Mouse (Mus musculus) frontal cortex, postnatal 25 days (tissue): ENCODE data around the gene Tagln3.

Source experiments
- DNase-seq, 2 experiments: peaks; one replicate each; pipeline ENCODE4 v3.0.0; 2022; ENCODE audit warnings: low spot score in 2 of 2

Tagln3 gene

DNA sequence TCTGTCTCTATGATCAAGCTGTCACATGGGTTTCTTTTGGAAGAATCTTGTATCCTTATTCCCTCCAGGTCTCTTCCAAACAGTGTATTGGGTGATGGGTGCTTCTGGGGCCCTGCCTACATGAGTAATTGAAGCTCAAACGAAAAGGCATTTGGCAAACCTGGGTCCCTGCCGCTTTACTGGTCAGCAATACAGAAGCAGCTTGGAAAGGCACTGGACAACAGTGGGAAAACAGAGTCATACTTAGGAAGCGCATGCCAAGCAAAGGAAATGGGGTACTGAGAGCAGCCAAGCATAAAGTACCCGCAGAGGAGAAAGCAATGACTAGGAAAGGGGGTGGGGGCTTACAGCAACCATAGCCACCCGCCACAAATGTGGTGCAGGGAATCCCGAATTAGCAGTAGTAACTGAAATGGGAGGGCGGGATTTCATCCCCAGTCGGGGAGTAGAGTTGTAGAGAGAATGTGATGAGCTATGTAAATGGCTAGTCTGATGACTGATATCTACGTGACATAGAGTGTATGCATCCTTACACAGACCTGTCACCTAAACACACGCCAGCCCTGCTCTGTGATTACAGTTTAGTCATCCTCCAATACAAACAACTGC lies 4.3 kb downstream of the Tagln3 start:
- no peak for DNase-seq

DNA sequence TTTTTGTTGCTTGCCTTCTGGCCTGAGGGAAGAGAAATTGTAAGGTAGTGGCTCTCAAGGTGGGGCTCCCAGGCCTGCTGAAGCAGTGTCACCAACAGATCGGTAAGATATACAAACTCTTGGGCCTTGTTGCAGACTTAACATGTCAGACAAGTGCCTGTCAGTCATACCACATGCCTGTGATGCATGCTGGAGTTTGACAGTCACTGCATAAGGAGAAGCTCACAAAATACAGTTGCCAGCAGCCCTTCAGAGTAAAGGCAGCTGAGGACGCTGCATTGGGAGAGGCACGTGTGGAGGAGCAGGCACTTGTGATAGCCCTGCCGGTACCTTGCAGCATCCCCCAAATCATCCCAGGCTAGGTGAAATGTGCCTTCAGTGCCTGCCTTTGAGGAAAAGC lies 6.1 kb downstream of the Tagln3 start:
- no peak for DNase-seq

DNA sequence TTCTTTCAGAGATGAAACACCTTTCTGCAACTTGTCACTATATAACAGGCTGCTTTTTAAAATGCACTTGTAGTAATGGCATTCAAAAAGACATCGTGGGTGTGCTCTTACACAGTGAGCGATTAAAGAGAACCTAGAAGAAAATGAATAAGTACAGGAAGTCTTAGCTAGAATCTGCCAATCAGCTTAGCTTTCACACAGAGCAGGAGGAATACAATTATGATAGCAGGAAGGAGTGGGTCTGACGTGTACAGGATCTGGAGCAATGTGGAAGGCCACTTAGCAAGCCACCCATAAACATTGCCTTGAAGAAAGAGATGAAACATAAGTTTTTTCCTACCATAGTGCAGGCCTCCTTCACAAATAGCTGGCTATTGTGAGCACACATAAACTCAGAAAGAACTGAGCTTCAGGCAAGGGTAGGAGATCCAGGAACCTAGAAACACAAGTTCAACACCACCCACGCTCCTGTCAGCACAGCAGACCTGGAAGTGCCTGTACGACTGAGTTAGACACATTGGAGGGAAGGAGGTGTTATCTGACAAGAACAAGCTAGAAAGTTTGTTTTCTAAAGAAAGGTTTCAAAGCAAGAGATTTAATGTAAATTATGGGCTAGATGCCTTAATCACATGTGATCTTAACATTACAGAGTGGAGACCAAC lies 9.8 kb downstream of the Tagln3 start:
- DNase-seq, result no peak

DNA sequence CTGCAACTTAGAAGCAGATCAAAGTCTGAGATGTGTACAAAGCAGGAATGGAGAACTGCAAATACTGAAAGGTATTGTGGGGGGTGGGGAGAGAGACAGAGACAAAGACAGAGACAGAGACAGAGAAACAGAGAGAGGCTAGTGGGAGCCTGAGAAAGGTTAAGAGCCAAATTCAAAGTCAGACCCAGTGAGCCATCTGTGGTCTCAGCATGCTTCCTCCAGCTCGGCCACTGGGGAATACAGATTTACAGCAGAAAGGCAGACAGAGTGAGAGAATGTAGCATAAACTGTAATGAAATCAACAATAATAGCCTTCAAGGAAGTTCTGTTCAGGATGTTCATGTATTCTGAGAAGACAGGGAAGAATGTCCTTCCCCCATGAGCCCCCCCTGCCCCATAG lies 10.5 kb downstream of the Tagln3 start:
- no peak for DNase-seq

DNA sequence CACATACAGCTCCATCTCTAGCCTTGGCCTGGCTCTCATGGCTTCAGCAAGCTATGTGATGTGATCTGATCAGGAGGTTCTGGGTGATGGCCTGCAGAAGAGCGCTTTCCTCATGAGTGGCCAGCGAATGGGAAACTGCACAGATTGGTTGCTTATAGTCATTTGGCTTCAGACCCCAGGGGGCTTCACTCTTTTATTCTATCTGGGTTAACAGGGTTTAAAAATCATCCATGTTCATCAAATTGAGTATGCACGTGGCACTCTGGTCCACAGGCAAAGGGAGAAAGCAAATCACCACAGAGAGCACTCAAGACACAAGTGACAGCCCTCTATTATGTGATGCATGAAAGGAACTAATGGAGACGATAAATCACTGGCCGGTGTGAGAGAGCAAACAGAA lies 11.1 kb downstream of the Tagln3 start:
- no peak for DNase-seq

DNA sequence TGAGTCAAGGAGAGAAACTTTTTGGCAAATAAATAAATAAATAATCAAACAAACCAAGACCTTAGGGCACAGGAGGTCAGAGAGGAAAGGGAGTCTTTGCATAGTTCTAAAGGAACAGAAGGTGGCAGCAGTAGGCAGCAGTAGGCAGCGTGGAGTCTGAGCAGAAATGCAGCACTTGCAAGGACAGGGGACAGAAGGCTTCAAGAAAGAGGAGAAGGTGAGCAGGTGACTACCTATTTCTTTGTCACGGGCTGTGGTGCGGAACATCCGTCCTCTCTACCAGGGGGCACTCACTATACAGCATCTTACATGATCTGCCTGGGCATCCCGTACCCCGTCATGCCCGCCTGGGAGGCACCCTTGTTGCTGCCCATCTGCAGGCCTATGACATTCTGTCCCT lies 13.1 kb downstream of the Tagln3 start:
- no peak for DNase-seq

DNA sequence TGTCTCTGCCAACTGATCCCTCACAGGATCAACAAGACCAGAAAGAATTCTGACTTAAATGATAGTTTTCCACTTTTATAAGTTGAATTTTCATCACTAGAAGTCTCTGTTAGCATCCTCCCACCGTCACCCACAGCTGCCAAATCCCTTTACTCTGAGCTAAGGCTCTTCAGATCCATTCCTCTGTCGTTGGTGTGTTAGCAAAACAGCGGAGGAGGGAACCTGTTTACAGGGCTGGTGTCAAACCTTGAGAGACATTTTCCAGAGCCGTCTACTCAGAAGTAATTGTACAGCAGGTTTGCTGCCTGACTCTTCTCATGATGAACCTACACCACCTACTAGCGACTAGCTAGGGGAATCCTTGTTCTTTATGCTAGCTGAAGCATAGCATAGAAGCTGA lies 25.1 kb downstream of the Tagln3 start:
- no peak for DNase-seq

DNA sequence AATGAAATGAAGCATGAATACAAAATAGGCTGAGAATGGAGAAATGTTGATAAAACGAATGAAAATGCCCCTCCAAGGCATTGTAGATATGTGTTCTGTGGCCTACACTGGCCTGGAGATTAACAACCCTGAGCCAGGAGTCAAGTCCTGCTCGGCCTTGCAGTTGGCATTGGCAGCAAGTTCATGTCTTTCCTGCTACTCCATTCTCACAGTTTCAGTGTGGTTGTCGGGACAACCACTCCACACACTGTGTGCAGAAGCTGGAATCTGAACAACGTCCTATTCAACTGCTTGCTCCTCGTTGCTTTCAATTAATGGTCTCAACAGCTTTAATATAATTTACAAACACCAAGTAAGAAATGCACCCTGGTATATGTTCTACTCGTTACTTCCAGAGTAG lies 26.4 kb downstream of the Tagln3 start:
- no peak for DNase-seq

DNA sequence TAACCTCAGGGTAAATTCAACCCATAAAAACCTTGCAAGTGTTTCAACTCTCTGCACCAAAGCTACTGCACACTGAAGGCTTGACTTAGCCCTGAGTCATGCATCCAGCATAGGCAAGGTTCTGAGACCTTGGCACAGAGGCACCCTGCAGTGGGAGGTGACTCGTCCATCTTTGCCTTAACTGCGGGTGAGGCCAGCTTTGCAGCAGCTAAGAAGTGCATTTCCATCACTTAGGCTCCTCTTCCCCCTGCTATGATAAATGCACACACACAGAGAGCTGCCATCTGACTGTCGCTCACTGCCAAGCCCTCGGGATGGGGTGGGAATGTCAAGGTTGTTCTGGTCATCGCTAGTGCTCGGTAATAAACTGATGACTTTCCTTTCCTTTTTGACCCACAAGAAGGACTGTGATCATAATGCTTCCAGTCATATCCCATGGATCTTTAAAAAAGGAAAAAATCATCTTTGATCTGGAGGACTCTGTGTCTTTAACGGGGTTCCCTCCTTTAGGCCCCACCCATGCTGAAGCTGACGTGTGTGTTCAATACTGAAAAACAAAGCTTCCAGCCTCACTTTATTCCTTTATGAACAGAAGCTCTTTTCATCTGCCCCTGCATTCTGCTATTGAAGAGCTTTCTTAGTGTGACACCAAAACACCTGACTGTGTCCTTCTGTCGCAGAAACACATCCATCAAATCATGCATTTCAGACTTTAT lies 28.8 kb downstream of the Tagln3 start:
- DNase-seq, result no peak

DNA sequence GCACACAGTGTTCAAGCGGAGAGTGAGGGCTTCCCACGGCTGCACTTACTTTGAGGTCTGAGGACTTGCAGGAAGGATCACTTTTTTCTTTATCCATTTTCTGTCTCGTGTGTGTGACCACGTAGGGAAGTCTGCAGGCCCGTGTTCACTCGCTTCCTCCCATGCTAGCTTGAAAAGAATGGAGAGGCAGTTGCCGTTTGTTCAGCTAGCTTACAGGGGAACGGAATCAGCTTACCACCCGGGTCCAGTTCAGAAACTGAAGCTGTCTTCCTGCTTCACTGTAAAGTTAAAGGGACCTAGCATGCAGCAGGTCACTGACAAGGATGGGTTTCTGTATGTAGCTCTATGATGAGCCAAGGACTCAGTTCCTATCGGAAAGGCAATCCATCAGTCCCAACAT lies 30.9 kb downstream of the Tagln3 start, which contains the start of gene Tmprss7:
TSS of gene Tmprss7 (minus strand) at position 101 of the 400 bp plus-strand sequence.
- DNase-seq, result no peak

DNA sequence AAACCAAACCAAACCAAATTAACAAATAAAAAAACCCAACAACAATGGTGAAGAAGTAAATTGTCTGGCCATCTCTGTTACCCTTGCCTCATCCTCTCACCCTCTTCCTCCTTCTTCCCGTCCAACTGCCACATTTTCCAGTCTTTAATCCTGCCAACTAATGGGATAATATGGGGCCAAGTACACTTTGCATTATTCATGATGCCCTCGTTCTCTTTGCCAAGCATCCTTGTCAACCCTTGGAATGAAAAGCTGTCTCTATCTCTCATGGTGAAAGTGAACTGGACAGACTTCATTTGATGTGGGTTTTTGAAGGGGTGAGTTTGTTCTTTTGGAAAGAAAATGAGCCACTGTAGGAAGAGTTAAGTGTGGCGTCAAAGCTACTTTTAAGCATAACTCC lies 31.6 kb downstream of the Tagln3 start:
- DNase-seq, result no peak

DNA sequence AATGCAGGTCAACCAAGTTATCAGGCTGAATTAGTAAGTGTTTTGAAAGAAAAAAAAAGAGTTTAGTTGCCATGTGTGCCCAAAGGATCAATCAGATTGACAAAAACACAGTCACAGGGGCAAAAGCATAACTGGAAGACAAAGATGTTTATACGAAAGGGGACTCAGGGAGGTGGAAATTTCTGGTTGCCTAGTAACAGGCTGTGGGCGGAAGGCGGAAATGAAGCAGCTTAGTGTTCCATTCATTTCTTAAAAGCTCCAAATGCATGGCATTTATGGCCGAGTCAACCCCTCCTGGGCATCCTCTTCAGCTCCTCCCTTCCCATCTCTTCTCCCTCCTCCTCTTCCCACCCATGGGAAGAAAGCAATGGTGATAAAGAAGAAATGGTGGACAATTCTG lies 34.2 kb downstream of the Tagln3 start:
- no peak for DNase-seq

DNA sequence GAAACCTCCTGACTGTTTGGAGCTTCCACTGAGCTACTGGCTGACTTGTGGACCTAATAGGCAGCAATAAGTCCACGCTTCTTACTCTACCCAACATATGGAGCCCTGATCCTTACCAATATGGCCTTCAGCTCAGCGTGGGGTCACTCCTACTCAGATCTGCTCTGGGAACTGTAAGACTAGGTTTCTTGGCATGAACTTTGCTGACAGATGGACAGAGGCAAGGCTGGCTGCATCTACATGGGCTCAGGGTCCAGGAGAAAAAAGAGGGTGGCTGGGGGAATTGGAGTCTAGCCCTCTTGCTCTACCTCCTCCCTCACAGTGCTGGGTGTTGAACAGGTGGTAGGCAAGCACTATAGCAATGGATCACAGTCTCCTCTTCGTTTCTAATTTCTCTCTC lies 37.6 kb downstream of the Tagln3 start:
- no peak for DNase-seq

DNA sequence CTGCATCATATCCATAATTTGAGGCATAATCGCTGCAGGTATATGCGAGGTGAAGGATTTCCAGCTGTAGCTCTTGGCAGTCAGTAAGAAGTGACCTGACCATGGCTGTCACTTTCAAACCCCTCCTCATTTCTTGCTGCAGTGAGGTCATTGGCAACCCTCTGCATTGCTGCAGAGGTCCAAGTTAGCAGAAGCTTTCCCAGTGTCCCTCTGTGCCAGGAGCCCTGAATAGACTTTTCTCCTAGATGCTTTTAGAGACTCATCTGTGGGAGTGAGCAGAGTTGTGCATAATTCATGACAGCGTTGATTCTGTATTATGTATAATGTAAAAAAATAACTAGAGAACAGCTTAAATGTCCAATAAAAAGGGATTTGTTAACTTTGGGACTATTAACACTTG lies 39.1 kb downstream of the Tagln3 start:
- no peak for DNase-seq

DNA sequence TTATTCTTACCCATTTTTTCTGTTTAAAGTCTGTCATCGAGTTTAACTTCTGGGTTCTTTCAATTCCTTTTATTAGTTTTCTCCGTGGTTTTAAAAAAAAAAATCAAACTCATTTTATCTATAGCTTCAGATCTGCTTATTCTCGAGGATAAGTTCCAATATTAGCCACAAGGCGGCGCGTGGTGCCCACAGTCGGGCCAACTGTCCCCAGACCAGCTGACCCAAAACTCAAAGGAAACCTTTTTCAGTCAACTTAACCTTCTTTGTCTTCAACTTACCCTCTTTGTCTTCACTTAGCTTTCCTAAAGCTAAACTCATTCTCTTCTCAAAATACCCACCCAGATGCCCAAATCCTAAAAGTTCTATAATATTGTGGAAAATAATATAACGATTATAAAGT lies 39.6 kb downstream of the Tagln3 start:
- peak; percentile 43 to 63 for DNase-seq

DNA sequence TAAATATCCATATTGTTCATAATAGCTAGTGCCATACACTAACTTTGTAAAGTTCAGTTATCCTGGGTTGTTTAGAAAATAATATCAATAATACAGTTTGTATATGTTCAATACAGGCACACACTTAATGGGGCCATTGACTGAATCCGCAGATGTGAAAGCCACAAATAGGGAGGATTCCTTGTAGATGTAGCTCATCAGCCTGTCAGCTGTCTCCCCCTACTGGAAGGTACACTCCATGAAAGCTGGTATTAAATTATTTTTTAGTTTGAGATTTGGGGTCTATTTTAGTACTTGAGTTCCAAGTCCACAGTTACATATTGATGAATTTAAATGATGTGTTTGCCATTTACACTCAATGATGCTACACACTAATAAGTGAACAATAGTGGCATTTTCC lies 47.9 kb downstream of the Tagln3 start:
- no peak for DNase-seq

DNA sequence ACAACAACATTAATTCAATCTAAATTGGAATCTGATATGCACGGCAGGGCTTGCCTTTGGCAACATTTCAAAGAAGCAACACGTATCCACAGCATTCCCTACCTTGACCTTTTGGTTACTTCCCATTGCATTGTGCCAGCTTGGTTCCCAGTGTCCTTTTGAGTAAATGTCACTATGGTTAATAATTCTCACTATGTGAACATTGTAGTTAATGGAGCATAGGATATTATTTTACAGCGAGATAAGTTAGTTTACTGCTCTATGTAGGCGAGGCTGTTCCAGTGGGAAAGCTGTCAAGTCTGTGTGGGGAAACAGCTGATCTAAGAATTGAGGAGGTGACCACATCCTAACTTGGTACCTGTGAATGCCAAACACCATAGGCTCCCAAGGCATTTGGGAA lies 54.4 kb downstream of the Tagln3 start:
- DNase-seq, result no peak

DNA sequence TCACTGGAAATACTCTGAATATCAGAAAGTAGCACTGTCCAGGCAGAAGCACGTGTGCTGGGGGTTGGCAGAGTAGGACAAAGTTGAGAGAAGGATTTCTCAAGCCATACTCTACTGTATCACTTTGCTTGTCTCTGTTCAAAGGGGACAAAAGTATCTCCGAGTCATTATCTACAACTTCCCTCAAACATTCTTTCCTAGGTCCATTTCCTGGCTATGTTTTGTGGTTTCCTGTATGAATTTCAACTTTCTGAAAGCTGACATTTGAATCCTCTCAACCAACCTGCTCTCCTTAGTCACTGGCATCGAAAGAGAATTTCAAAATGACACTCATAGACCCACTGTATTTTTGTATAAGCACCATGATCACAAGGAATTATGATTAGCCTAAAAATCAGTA lies 56.2 kb downstream of the Tagln3 start:
- DNase-seq, result no peak

DNA sequence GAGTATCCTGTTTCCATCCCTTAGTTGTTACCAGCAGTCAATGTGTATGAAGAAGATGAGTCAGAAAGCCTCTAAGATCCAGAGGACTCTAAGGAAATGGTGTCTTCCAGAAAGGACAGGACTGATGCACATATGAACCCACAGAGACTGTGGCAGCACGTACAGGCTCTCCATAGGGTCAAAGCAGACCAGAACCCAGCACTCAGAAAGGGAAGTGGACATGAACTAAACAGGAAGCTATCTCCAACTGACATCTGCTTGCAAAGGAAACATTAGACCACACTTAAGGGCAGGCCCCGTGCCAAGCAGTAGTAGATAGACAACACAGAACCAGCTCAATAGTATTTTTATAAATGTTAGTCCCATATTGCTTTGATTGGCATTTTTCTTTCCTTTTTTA lies 58.3 kb downstream of the Tagln3 start:
- DNase-seq, result no peak

DNA sequence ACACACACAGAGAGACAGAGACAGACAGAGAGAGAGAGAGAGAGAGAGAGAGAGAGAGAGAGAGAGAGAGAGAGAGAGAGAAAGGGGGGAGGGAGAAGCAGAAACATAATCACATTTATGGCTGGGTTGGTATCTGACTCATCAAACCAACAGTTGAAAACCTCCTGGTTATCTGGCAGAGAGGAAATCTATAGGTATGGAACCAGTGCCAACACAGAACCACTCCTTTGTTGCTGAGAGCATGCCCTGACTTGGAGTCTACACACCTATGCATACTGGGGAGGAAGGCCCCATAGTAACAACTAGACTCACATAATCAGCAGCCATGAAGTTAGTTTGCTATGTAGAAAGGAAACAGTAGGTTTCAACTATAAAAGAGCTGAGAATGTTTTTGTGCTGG lies 62.0 kb downstream of the Tagln3 start:
- no peak for DNase-seq
